Mouse (Mus musculus): ENCODE results near the gene Pum2. TPM values are rescaled to one million over a fixed set of nuclear protein-coding genes. Genes with fewer than 3 reads are reported as not detected.
"Not testable (repeated sequence)": the region's sequence is repeated elsewhere in the genome, so short reads cannot be mapped to it uniquely, and the experiment has no call there.

The Pum2 gene
- polyA plus RNA-seq, 1 experiment from 2014 or later = 22.6 TPM

DNA sequence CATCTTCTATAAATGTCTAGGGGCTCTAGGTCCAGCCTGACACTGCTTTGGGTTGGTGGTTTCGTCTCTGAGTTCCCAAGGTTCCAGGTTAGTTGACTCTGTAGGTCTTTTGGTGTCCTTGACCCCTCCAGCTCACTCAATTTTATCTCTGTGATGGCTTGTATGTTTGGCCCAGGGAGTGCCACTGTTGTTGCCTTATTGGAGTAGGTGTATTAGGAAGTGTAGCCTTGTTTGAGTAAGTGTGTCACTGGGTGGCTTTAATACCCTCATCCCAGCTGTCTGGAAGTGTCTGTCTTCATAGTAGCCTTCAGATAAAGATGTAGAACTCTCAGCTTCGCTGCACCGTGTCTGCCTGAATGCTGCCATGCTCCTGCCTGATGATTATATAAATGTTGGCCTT lies 11.1 kb downstream of the Pum2 start:
- H3K4me1 ChIP-seq (replicated peaks; ENCODE audit: control insufficient read depth, insufficient read depth) = no peaks in the 10 kb centered on the region
- ATAC-seq (ENCODE audit: low FRiP score, low TSS enrichment) (no peak), DNase-seq (ENCODE audit: low spot score) (no peak)
- H3K27me3 ChIP-seq (ENCODE audit: control insufficient read depth, insufficient read depth, low read length) = no peaks in the 10 kb centered on the region
- H3K4me3 ChIP-seq (ENCODE audit: low read depth, low read length) = no peak overlapping the region
- no peak overlapping the region for H3K27ac ChIP-seq (replicated peaks)
- TF ChIP-seq EP300 (optimal IDR thresholded peaks at IDR 0.05) = no peak
- no peak for TF ChIP-seq CTCF (IDR thresholded peaks at IDR 0.05; ENCODE audit: low read depth)
- no peak overlapping the region for H3K4me2 ChIP-seq (replicated peaks; ENCODE audit: low read depth)
- no peaks in the 10 kb centered on the region for H3K9me3 ChIP-seq (ENCODE audit: control insufficient read depth, low read length)
- no peaks in the 10 kb centered on the region for H3K36me3 ChIP-seq (ENCODE audit: control insufficient read depth, insufficient read depth, low read length)
- H3K9ac ChIP-seq (ENCODE audit: low read length) = no peak overlapping the region
- 89% methylated on average over 3 of the region's 3 CpGs for WGBS

DNA sequence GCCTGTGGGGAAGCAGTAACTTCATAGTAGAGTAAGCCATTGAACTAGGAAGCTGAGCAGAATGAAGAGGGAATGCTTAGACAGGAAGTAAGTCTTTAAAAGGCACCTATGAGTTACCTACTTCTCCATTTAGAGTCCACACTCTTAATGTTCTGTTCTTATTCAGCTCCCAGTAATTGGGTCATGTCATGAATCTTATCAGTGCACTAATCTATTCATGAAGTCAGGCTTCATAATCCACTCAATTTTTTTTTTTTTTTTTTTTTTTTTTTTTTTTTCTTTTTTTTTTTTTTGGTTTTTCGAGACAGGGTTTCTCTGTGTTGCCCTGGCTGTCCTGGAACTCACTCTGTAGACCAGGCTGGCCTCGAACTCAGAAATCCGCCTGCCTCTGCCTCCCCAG lies 15.9 kb downstream of the Pum2 start:
- DNase-seq (ENCODE audit: low spot score); ATAC-seq (ENCODE audit: low FRiP score, low TSS enrichment); H3K9me3 ChIP-seq (ENCODE audit: control insufficient read depth, low read length); H3K36me3 ChIP-seq (ENCODE audit: control insufficient read depth, insufficient read depth, low read length); H3K4me3 ChIP-seq (ENCODE audit: low read depth, low read length); H3K27ac ChIP-seq (replicated peaks); H3K27me3 ChIP-seq (ENCODE audit: control insufficient read depth, insufficient read depth, low read length); H3K4me2 ChIP-seq (replicated peaks; ENCODE audit: low read depth); H3K4me1 ChIP-seq (replicated peaks; ENCODE audit: control insufficient read depth, insufficient read depth); H3K9ac ChIP-seq (ENCODE audit: low read length): not testable (repeated sequence)
- WGBS = 84% methylated on average over 3 of the region's 3 CpGs

DNA sequence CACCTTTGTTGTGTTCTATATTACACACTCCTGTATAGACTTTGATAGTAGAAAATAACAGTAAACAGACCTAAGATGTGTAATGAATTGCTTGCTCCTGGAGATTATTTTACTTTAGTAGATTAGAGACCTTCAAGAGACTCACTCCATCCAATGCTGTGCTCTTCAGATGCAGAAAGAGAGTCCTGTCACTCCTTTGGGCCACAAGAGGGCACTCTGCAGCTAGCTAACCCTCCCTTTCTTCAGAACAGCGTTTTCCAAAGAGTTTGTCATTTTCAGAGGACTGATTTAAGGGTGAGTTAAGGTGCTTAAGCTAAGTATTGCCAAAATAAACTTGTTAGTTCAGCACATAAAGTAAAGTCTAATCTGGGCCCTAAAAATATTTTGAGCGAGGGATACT lies 25.0 kb downstream of the Pum2 start:
- Histone ChIP-seq H3K4me1 (replicated peaks; ENCODE audit: control insufficient read depth, insufficient read depth) (no peaks in the 10 kb centered on the region), H3K27ac (replicated peaks) (no peak overlapping the region), H3K36me3 (ENCODE audit: control insufficient read depth, insufficient read depth, low read length) (no peaks in the 10 kb centered on the region), H3K4me3 (ENCODE audit: low read depth, low read length) (no peak overlapping the region), H3K9me3 (ENCODE audit: control insufficient read depth, low read length) (no peaks in the 10 kb centered on the region), H3K27me3 (ENCODE audit: control insufficient read depth, insufficient read depth, low read length) (no peaks in the 10 kb centered on the region), H3K4me2 (replicated peaks; ENCODE audit: low read depth) (no peak overlapping the region), H3K9ac (ENCODE audit: low read length) (no peak overlapping the region)
- TF ChIP-seq EP300 (optimal IDR thresholded peaks at IDR 0.05) = no peak
- TF ChIP-seq CTCF (IDR thresholded peaks at IDR 0.05; ENCODE audit: low read depth) = peak; percentile 85
- DNase-seq (ENCODE audit: low spot score) = peak; percentile 32
- no peak for ATAC-seq (ENCODE audit: low FRiP score, low TSS enrichment)
- 54% methylated on average over 2 of the region's 2 CpGs for WGBS

DNA sequence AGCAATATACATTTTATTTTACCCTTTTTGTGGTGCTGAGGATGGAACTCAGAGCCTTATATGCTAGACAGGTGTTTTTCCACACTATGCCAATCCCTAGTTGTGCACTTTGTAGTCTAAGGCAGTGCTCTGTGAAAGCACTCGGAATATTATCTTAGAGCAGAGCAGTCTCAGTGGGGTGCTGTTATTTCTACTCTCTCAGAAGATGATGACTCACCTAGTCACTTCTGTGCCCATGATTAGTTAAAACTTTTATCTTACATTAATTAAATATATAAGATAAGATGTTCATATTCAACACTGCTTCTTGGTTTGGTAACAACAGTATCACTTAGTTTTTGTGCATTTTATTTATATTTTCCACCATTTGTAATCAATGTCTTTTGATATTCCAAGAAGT lies 30.1 kb downstream of the Pum2 start:
- DNase-seq (ENCODE audit: low spot score) (no peak), ATAC-seq (ENCODE audit: low FRiP score, low TSS enrichment) (no peak)
- H3K36me3 ChIP-seq (ENCODE audit: control insufficient read depth, insufficient read depth, low read length) = no peaks in the 10 kb centered on the region; the same call in 1 of the 2 replicates
- no peaks in the 10 kb centered on the region for H3K27me3 ChIP-seq (ENCODE audit: control insufficient read depth, insufficient read depth, low read length)
- H3K9ac ChIP-seq (ENCODE audit: low read length) = no peak overlapping the region
- no peak overlapping the region for H3K4me3 ChIP-seq (ENCODE audit: low read depth, low read length)
- no peak for TF ChIP-seq EP300 (optimal IDR thresholded peaks at IDR 0.05)
- no peak overlapping the region for H3K4me2 ChIP-seq (replicated peaks; ENCODE audit: low read depth)
- H3K27ac ChIP-seq (replicated peaks) = no peak overlapping the region
- H3K9me3 ChIP-seq (ENCODE audit: control insufficient read depth, low read length) = no peaks in the 10 kb centered on the region
- no peaks in the 10 kb centered on the region for H3K4me1 ChIP-seq (replicated peaks; ENCODE audit: control insufficient read depth, insufficient read depth)
- 62% methylated on average over 1 of the region's 1 CpGs for WGBS

DNA sequence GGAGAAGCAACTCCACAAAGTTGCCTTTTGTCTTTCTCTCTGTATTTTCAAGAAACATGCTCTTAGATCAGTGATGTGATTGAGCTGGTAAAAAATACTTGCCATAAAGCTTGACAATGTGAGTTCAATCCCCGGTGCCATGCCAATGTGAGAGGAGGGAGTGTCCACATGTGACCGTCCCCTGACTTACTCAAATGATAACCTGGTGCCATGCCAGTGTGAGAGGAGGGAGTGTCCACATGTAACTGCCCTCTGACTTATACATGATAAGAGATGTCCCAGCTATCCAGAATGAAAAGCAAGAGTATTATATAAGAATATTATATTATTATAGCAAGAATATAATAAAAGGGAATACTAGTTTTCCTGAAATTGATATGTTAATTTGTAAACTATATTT lies 34.9 kb downstream of the Pum2 start:
- no peak for DNase-seq (ENCODE audit: low spot score)
- no peak overlapping the region for H3K4me2 ChIP-seq (replicated peaks; ENCODE audit: low read depth)
- H3K4me3 ChIP-seq (ENCODE audit: low read depth, low read length) = no peak overlapping the region
- TF ChIP-seq EP300 (optimal IDR thresholded peaks at IDR 0.05) (no peak), CTCF (IDR thresholded peaks at IDR 0.05; ENCODE audit: low read depth) (no peak)
- no peaks in the 10 kb centered on the region for H3K9me3 ChIP-seq (ENCODE audit: control insufficient read depth, low read length)
- H3K27me3 ChIP-seq (ENCODE audit: control insufficient read depth, insufficient read depth, low read length) = no peaks in the 10 kb centered on the region
- no peak overlapping the region for H3K27ac ChIP-seq (replicated peaks)
- H3K9ac ChIP-seq (ENCODE audit: low read length) = no peak overlapping the region
- 68% methylated on average over 2 of the region's 2 CpGs for WGBS
- ATAC-seq (ENCODE audit: low FRiP score, low TSS enrichment) = no peak
- H3K4me1 ChIP-seq (replicated peaks; ENCODE audit: control insufficient read depth, insufficient read depth) = no peaks in the 10 kb centered on the region
- peaks cover 4% of the 10 kb centered on the region; the same call in 1 of the 2 replicates for H3K36me3 ChIP-seq (ENCODE audit: control insufficient read depth, insufficient read depth, low read length)

DNA sequence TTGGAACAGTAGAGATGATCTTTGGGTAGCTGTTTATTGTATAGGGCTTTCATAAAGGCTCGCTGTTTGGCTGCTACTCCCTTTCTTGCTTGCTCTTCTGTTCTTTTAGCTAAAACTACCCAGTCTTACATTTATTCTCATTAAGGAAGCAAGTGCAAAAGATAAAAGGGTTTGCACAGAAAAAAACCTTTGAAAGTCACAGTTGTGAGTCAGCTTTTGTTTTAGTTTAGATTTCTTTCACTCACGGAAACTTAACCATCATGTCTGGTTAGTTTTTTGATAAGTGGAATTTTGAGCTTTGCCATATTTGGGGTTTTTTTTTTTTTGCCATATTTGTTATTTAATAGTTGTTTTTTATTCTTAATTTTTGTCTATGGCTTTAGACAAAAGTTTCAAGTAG lies 38.7 kb downstream of the Pum2 start:
- ATAC-seq (ENCODE audit: low FRiP score, low TSS enrichment) = no peak
- H3K4me3 ChIP-seq (ENCODE audit: low read depth, low read length) = no peak overlapping the region

More for the DNA sequence above, 38.7 kb downstream of the Pum2 start:
- Histone ChIP-seq H3K27me3 (ENCODE audit: control insufficient read depth, insufficient read depth, low read length) (no peaks in the 10 kb centered on the region), H3K9ac (ENCODE audit: low read length) (no peak overlapping the region), H3K27ac (replicated peaks) (no peak overlapping the region), H3K4me2 (replicated peaks; ENCODE audit: low read depth) (no peak overlapping the region), H3K9me3 (ENCODE audit: control insufficient read depth, low read length) (no peaks in the 10 kb centered on the region), H3K4me1 (replicated peaks; ENCODE audit: control insufficient read depth, insufficient read depth) (no peaks in the 10 kb centered on the region), H3K36me3 (ENCODE audit: control insufficient read depth, insufficient read depth, low read length) (peaks cover 4% of the 10 kb centered on the region; the same call in 1 of the 2 replicates)
- no peak for TF ChIP-seq CTCF (IDR thresholded peaks at IDR 0.05; ENCODE audit: low read depth)
- TF ChIP-seq EP300 (optimal IDR thresholded peaks at IDR 0.05) = no peak
- 47% methylated on average over 2 of the region's 2 CpGs for WGBS
- no peak for DNase-seq (ENCODE audit: low spot score)
